Mouse (Mus musculus) WW6 (cell line): ENCODE data around the gene Acsbg2.

ENCODE experiments used
- DNase-seq: peaks from one replicate; pipeline ENCODE4 v3.0.0-alpha.2; 2013; ENCODE audit warnings: low read depth, low spot score

Acsbg2 gene

GRCm38 (mm10) chr17:56871767-56872166 lies 2.5 kb downstream of the Acsbg2 start:
- no peak for DNase-seq

DNA sequence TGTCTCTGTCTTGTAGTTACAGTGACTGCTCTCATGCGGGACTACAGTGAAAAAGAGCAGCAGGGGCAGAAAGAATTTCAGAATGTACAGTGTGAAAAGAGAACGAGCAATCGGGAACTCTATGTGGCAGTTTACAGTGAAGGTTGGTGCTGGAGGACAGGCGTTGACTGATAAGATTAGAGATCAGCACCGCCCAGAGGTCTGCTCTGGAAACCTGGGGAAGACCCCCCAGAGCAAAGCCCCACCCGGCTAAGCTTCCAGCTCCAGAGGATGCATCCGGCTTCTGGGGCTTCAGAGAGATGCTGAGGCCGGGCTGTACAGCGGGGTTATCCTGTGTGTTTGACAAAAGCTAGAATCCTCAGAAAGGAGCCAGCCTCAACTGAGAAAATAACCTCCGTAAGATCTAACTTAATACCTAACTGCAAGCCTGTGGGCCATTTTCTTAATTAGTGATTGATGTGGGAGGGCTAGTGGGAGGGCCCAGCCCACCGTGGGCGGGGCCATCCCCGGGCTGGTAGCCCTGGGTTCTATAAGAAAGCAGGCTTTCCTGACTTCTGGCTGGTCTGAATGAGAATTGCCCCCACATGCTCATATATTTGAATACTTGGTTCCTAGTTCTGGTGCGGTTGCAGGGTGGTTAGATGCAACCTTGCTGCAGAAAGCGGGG lies 3.8 kb downstream of the Acsbg2 start:
- DNase-seq = no peak

GRCm38 (mm10) chr17:56869481-56869977 lies 4.7 kb downstream of the Acsbg2 start:
- DNase-seq = no peak

DNA sequence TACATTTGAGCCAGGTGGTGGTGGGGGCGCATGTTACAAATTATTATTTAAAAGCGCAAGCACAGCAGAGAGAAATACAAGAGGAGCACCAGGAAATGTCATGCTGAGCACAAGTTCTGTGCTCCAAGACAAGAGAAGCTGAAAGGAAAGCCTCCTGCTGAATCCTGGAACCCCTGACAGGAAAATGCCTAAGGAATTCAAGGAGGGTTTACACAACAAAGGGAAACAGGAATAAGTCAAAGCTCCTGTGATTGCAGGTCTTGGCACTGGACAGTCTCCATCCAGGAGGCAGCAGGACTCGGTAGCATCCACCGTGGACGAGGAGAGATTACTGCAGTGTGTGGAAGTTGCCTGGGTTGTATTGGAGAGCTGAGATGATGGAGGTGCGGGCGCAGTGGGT lies 8.2 kb downstream of the Acsbg2 start:
- no peak for DNase-seq

DNA sequence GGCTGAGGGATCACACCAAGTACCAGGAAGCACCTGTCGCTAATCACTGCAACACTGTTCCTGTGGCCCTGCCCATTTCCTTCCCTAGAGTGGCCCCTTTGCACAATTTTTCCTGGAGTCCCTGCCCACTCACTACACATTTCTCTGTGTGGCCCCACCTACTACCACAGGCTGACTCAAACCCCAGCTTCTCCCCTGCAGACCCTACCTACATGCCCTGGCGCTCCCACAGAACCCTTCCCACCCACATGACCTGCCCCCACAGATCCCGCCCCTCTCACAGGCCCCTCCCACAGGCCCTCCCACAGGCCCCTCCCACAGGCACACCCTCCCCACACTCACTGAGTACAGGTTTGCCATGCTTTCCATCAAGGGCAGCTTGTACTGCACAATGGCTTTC lies 13.1 kb downstream of the Acsbg2 start:
- peak; percentile 64 for DNase-seq

DNA sequence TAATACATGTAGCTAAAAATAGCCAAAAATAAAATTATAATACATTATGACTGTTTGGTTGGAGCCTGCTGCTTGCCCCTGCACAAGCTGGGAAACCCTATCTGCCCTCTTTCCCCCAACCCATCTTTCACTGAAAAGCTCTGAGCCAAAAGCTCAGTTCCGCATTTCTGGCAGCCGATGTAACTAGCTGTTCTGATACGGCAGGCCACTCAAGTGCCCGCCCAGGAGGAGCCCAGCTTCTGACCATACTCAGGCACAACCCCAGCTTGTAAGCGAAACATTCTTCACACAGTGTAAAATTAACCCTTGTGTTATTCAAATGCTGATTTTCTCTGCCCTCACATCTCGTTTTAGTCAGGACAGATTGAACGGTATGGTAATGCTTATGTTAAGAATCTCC lies 15.3 kb downstream of the Acsbg2 start:
- DNase-seq = no peak

DNA sequence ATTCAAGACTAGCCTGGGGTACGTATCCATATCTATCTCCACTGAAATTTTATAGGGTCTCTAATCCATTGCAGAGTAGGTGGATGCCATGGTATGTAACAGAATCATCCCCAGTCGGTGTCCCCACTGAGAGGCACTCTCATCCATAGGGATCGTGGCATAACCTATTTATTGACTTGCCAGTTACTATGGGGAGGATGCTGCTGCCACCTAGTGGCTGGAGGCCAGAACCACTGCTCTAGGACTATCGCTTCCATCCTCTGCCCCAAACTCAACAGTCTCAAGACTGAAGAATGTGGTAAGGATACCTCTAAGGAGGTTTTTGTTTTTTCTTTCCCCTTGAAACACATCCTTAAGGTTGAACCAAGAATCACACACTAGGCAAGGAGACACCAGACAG lies 16.0 kb downstream of the Acsbg2 start:
- DNase-seq = no peak

DNA sequence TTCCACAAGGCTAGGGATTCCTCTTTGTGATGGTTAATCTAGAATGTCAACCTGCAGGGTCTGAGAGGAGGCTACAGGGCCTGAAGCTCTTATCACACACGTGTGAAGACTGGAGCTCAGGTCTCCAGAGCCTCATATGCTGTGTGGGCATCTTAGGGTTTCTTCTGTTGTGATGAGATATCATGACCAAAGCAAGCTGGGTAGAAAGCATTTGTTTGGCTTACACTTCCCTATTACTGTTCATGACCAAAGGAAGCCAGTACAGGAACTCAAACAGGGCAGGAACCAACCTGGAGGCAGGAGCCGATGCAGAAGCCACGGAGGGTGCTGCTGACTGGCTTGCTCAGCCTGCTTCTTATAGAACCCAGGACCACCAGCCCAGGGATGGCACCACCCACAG lies 18.8 kb downstream of the Acsbg2 start:
- no peak for DNase-seq

DNA sequence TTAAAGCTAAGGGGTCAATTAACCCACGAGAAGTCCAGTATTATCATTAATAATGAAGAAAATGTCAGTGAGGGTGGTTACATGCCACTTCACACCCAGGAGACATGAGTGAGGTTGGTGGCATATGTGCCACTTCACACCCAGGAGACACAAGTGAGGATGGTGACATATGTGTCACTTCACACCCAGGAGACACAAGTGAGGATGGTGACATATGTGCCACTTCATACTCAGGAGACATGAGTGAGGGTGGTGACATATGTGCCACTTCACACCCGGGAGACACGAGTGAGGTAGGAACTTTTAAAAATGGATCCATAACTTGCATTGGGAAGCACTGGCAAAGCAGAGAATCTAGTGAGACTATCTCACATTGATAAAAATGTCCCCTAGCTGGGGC lies 23.1 kb downstream of the Acsbg2 start:
- no peak for DNase-seq

DNA sequence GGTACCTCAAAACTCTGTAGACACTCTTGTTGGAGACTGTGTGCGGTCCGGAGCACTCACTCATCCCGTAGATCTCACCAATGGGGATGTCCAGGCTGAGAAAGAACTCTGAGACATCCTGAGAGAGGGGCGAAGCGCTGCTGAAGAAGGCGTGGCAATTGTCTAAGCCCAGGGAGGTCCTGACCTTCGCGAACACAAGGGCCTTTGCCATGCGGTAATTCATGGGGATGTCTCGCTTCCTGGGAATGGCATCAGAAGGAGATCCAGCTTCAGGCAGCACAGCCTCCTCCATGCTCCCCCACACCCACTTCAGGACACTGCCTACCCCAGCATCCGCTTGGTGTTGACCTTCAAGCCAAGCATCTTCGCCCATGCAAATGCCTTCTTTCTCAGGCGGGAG lies 24.5 kb downstream of the Acsbg2 start:
- DNase-seq = no peak

DNA sequence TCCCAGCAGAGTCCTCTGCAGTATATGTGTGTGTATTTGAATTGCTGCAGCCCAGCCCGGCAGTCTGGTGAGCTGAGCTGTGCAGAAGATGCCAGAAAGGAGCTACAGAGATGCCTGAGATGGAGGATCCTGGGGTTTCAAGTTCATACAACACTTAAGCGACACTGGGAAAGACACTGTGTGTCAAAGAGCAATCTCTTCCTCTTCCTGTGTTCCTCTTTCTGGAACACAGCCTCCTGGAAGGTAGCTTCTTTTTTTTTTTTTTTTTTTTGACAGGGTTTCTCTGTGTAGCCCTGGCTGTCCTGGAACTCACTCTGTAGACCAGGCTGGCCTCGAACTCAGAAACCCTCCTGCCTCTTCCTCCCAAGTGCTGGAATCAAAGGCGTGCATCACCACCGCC lies 25.5 kb downstream of the Acsbg2 start:
- no peak for DNase-seq

- no peak for DNase-seq
These were observed 30.6 kb downstream of the Acsbg2 start for GRCm38 (mm10) chr17:56843678-56844077.

GRCm38 (mm10) chr17:56842173-56842572 lies 32.1 kb downstream of the Acsbg2 start:
- no peak for DNase-seq

DNA sequence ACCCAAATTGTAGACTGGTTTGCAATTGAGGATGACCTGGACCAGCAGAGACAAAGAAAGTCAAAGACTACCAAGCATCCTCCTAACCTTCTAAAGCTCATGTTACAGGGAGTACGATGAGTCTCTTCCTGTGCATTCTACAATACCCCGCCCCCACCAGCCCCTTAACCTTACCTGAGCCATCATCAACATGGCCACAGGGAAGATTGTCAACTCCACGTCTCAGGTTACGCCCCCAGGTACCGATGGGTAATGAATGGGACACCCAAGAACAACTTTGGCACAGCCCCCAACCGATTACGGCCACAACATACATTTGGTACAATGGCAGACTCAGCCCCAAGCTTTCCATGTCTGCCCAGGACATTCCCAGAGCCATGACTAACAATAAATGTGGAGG lies 33.7 kb downstream of the Acsbg2 start:
- no peak for DNase-seq

DNA sequence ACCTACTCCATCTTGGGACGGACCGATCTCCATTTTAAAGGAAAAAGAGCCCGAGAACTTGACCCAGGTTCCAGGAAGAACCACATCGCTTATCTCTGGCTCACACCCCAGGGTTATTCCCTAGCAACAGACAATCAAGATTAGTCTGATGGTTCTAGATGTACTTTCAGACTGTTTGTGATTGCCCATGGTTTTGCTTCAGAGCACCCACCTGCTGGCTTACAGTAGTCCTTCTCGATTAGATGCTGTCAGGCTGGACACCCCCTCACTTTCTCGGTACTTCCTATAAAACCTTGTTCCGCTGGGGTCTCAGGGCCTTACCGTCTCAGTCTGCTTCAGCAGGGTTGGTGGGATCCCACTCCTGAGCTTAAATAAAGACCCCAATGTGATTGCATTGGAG lies 37.9 kb downstream of the Acsbg2 start:
- DNase-seq = no peak

DNA sequence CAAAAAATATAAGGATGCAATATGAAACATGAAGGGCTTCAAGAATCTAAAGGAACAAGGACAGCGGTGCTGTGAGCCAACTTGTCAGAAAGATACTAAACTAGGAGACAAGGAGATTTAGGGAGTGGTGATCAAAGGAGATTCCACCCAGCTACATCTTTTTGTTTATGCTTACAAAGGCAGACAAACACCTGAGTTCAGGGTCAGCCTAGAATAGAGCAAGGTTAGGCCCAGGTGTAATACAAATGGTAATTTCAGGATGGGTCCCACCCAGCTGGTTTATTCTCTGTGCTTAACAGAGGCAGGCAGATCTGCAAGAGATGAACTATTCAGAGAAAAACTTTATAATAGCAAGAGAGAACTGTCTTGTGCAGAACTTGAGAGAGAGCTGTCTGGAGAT lies 40.9 kb downstream of the Acsbg2 start:
- DNase-seq = peak; percentile 53

DNA sequence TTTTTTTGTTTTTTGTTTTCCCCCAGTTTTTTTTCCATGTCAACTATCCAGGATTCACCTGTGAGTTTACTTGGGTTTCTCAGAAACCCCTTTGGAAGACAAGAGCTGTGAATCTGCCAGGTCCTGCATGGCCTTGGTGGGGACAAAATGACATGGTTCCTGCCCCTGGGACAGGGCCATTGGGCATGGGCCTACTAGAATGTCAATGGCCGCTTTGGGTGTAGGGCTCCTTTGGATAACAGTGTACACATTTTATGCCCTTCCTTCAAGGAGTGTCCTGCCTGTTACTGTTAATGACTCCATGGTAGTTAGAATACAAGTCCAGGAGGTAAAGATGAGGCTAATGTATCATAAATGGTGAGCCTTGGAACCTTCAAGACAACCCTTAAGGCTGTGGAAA lies 41.3 kb downstream of the Acsbg2 start:
- no peak for DNase-seq

- peak; percentile 90 for DNase-seq
These were observed 43.0 kb downstream of the Acsbg2 start for GRCm38 (mm10) chr17:56831111-56831816.

GRCm38 (mm10) chr17:56830411-56831110 lies 43.7 kb downstream of the Acsbg2 start, which contains the start of gene Rfx2:
Gene Rfx2 (minus strand): TSS chr17:56831013.
- no peak for DNase-seq

DNA sequence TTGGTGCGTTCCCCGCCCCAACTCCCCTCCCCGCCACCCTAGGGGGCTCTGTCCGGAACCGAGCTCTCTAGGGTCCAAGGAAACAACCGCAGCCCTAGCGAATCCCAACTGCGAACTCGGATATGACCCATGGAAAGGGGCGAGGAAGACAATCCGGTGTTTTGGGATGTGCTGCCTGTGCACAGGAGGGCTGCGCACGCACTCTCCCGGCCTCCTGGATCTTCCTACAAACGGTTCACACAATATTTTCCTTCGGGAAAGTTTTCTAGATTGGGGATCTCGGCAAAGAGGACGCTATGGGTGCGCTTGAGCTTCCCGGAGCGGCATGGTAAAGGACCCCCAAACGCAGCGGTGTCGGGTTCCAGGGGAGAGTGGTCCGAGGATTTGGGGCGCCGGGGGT lies 44.5 kb downstream of the Acsbg2 start:
- no peak for DNase-seq

GRCm38 (mm10) chr17:56829171-56829570 lies 45.1 kb downstream of the Acsbg2 start:
- no peak for DNase-seq

DNA sequence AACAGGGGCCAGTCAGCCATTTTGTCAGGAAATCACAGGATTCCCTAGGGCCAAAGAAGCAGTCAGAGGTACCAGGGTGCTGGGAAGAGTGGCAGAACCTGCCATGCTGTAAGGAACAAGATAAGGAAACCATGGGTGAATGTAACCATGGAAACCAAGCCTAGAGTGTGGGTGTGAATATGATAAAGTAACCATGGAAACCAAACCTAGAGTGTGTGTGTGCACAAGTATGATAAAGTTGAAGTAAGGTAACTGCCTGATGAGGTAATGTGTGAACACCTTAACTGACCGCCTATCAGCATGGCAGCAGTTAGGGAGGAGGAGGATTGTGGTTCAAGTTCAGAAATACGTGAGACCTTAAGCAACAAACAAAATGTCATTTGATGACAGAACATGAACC lies 47.5 kb downstream of the Acsbg2 start:
- no peak for DNase-seq

- no peak for DNase-seq
These were observed 50.9 kb downstream of the Acsbg2 start for GRCm38 (mm10) chr17:56823352-56823751.
